Mouse (Mus musculus) myocyte (in vitro differentiated cells): Measurements from ENCODE around the gene Pick1. TPM values are rescaled to one million over a fixed set of nuclear protein-coding genes. Genes with fewer than 3 reads are reported as not detected.
"Not testable (repeated sequence)": the region's sequence is repeated elsewhere in the genome, so short reads cannot be mapped to it uniquely, and the experiment has no call there.

Source experiments
- H3K27me3 ChIP-seq: one replicate; pipeline ENCODE4 v1.6.1; 2011; ENCODE audit not compliant: control insufficient read depth, insufficient read depth, insufficient read length
- H3K36me3 ChIP-seq: one replicate; pipeline ENCODE4 v1.6.1; 2011; ENCODE audit not compliant: control insufficient read depth, insufficient read depth
- H3K4me2 ChIP-seq: one replicate; pipeline ENCODE4 v1.6.1; 2011; ENCODE audit warnings: low read depth, control low read depth
- H3K4me3 ChIP-seq: one replicate; pipeline ENCODE4 v1.5.1; 2011; ENCODE audit warnings: mild to moderate bottlenecking, control low read depth, moderate library complexity
- H3K79me2 ChIP-seq: one replicate; pipeline ENCODE4 v1.6.1; 2011; ENCODE audit not compliant: control insufficient read depth, insufficient read depth
- H3ac ChIP-seq: one replicate; pipeline ENCODE4 v1.6.1; 2011; ENCODE audit not compliant: control insufficient read depth, insufficient read length
- CEBPB ChIP-seq: IDR thresholded peaks from 2 replicates; pipeline ENCODE4 v1.6.1; 2011; ENCODE audit warnings: mild to moderate bottlenecking, moderate library complexity; ENCODE audit not compliant: poor library complexity, insufficient read depth, severe bottlenecking
- E2F4 ChIP-seq: IDR thresholded peaks from one replicate; pipeline ENCODE4 v1.6.1; 2011; ENCODE audit warnings: mild to moderate bottlenecking, control low read depth, moderate library complexity; ENCODE audit not compliant: insufficient read depth
- MAX ChIP-seq: IDR thresholded peaks from one replicate; pipeline ENCODE4 v1.6.1; 2011; ENCODE audit warnings: low read depth, mild to moderate bottlenecking, control low read depth
- MYOD1 ChIP-seq, 3 experiments: IDR thresholded peaks; one replicate each; pipeline ENCODE4 v1.6.1; 2011; ENCODE audit warnings: control low read depth in 2 of 3, low read depth in 2 of 3, mild to moderate bottlenecking in 2 of 3, moderate library complexity in 1 of 3; ENCODE audit not compliant: insufficient read length in 2 of 3, control insufficient read depth in 1 of 3
- MYOG ChIP-seq, 3 experiments: IDR thresholded peaks; one replicate each; pipeline ENCODE4 v1.6.1; 2011; ENCODE audit warnings: control low read depth in 2 of 3, low read depth in 2 of 3, mild to moderate bottlenecking in 2 of 3; ENCODE audit not compliant: insufficient read length in 2 of 3, control insufficient read depth in 1 of 3, insufficient read depth in 1 of 3
- POLR2A ChIP-seq: IDR thresholded peaks from one replicate; pipeline ENCODE4 v1.6.1; 2011; ENCODE audit warnings: low read depth, mild to moderate bottlenecking, control low read depth, moderate library complexity; ENCODE audit not compliant: insufficient read length
- POLR2AphosphoS2 ChIP-seq: IDR thresholded peaks from one replicate; pipeline ENCODE4 v1.6.1; 2011; ENCODE audit warnings: low read depth, control low read depth; ENCODE audit not compliant: insufficient read length
- REST ChIP-seq: IDR thresholded peaks from one replicate; pipeline ENCODE4 v1.6.1; 2011; ENCODE audit warnings: mild to moderate bottlenecking, control low read depth, moderate library complexity; ENCODE audit not compliant: insufficient read depth, insufficient read length
- SRF ChIP-seq: IDR thresholded peaks from one replicate; pipeline ENCODE4 v1.6.1; 2011; ENCODE audit warnings: low read depth; ENCODE audit not compliant: control insufficient read depth, insufficient read length
- TCF12 ChIP-seq: IDR thresholded peaks from one replicate; pipeline ENCODE4 v1.6.1; 2011; ENCODE audit warnings: mild to moderate bottlenecking, control low read depth; ENCODE audit not compliant: poor library complexity, insufficient read depth, severe bottlenecking
- TCF3 ChIP-seq: IDR thresholded peaks from one replicate; pipeline ENCODE4 v1.6.1; 2011; ENCODE audit warnings: low read depth, control low read depth; ENCODE audit not compliant: insufficient read length
- USF1 ChIP-seq: IDR thresholded peaks from one replicate; pipeline ENCODE4 v1.6.1; 2011; ENCODE audit warnings: low read depth, mild to moderate bottlenecking, control low read depth, moderate library complexity
- polyA plus RNA-seq: library from polyadenylated mRNA; unstranded; fragments of >200 nt; fragmentation: generic; extraction: Trizol; gene quantifications from one replicate; pipeline ENCODE4 v1.2.1, GENCODE M21; 2012; ENCODE audit warnings: missing spikeins

Pick1 gene
- polyA plus RNA-seq, 1 experiment: 26.0 TPM

DNA sequence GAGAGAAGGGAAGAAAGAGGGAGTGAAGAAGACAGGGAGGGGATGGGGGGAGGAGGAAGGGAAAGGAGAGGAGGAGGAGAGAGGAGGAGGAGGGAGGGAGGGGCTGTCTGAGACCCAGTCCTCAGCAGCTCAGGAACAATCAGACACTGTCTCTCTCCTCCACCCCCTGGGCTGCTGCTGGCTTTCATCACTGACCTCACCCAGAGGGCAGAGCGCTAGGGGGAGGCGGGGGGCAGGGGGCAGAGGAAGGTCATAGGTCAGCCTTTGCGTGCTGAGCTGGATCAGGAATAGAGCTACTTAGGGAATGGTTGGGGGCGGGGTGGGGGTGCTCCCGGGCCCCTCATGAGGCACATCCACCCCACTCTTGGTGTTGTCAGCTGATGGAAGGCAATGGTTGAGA lies 5.3 kb upstream of the Pick1 start:
- no peaks in the 10 kb centered on the region for H3K36me3 ChIP-seq
- H3K4me3 ChIP-seq: no peak overlapping the region
- TF ChIP-seq REST (no peak), POLR2AphosphoS2 (no peak), SRF (no peak), TCF12 (no peak), TCF3 (no peak), MYOG (IDR thresholded peaks at IDR 0.05; ENCODE audit: control insufficient read depth in 1 of 3, insufficient read depth in 1 of 3, insufficient read length in 2 of 3, low read depth in 2 of 3) (no peak)
- peaks cover 26% of the 10 kb centered on the region for H3K27me3 ChIP-seq
- H3ac ChIP-seq: no peak overlapping the region
- H3K4me2 ChIP-seq: no peak overlapping the region
- H3K79me2 ChIP-seq: no peaks in the 10 kb centered on the region

DNA sequence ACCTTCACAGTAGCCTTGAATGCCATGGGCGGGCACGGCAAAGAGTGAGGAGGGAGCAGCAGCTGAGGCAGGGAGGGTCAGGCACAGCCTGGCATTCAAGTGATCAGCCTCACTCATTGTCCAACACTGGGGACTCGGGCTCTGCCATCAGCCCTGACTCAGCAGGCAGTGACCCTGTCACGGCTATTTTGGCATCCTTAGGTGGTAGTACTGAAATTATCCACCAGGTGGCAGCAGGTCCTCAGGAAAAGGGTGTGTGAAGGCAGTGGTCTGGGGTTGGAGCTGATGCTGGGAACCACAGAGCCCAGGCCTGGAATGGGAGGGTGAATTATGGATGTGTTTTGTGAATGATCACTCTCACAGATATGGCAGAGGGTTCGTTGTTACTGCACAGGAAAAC lies 4.3 kb upstream of the Pick1 start:
- Histone ChIP-seq H3K36me3 (no peaks in the 10 kb centered on the region), H3K27me3 (peaks cover 20% of the 10 kb centered on the region), H3K79me2 (no peaks in the 10 kb centered on the region), H3ac (no peak overlapping the region), H3K4me2 (no peak overlapping the region), H3K4me3 (no peak overlapping the region)
- TF ChIP-seq TCF12 (no peak), SRF (no peak), MAX (no peak), MYOG (IDR thresholded peaks at IDR 0.05; ENCODE audit: control insufficient read depth in 1 of 3, insufficient read depth in 1 of 3, insufficient read length in 2 of 3, low read depth in 2 of 3) (no peak), POLR2AphosphoS2 (no peak), MYOD1 (IDR thresholded peaks at IDR 0.05; ENCODE audit: control insufficient read depth in 1 of 3, insufficient read length in 2 of 3, low read depth in 2 of 3) (no peak), REST (no peak), CEBPB (no peak), USF1 (no peak), TCF3 (no peak), E2F4 (no peak), POLR2A (no peak)

DNA sequence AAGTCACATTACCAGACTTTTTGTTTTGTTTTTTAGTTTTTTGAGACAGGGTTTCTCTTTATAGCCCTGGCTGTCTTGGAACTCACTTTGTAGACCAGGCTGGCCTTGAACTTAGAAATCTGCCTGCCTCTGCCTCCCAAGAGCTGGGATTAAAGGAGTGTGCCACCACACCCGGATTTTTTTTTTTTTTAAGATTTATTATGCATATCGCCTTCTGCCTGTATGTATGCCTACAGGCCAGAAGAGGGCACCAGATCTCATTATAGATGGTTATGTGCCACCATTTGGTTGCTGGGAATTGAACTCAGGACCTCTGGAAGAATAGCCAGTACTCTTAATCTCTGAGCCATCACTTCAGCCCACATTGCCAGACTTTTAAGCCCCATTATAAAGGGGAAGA lies 3.2 kb upstream of the Pick1 start:
- not testable (repeated sequence) for H3ac ChIP-seq, H3K79me2 ChIP-seq, H3K4me2 ChIP-seq, H3K36me3 ChIP-seq, H3K4me3 ChIP-seq
- peaks cover 12% of the 10 kb centered on the region for H3K27me3 ChIP-seq

- TF ChIP-seq POLR2AphosphoS2 (no peak), USF1 (no peak), MYOG (IDR thresholded peaks at IDR 0.05; ENCODE audit: control insufficient read depth in 1 of 3, insufficient read depth in 1 of 3, insufficient read length in 2 of 3, low read depth in 2 of 3) (no peak), POLR2A (no peak), TCF3 (no peak), MAX (no peak), SRF (no peak), CEBPB (no peak), TCF12 (no peak), E2F4 (no peak), REST (no peak), MYOD1 (IDR thresholded peaks at IDR 0.05; ENCODE audit: control insufficient read depth in 1 of 3, insufficient read length in 2 of 3, low read depth in 2 of 3) (no peak)
- H3K4me2 ChIP-seq: no peak overlapping the region
- H3K79me2 ChIP-seq: no peaks in the 10 kb centered on the region
- no peak overlapping the region for H3K4me3 ChIP-seq
- no peaks in the 10 kb centered on the region for H3K36me3 ChIP-seq
- H3ac ChIP-seq: no peak overlapping the region
- H3K27me3 ChIP-seq: no peaks in the 10 kb centered on the region
These were observed 6.3 kb downstream of the Pick1 start for GRCm38 (mm10) chr15:79235268-79235667.

- H3K4me3 ChIP-seq: no peak overlapping the region
- no peak overlapping the region for H3K4me2 ChIP-seq
- H3K36me3 ChIP-seq: no peaks in the 10 kb centered on the region
- H3ac ChIP-seq: no peak overlapping the region
- TF ChIP-seq TCF3 (no peak), POLR2AphosphoS2 (no peak), TCF12 (no peak)
- H3K79me2 ChIP-seq: no peaks in the 10 kb centered on the region
- H3K27me3 ChIP-seq: no peaks in the 10 kb centered on the region
These were observed 9.1 kb downstream of the Pick1 start for GRCm38 (mm10) chr15:79238036-79238435.
